Mouse (Mus musculus) megakaryocyte, embryonic 14.5 days (primary cell): ENCODE results near the gene Cacng5.

Source experiments
- FLI1 ChIP-seq: IDR thresholded peaks from 2 replicates; pipeline ENCODE4 v1.6.1; 2012; ENCODE audit warnings: low read length, inconsistent platforms, mixed read lengths
- GATA1 ChIP-seq: IDR thresholded peaks from 3 replicates; pipeline ENCODE4 v1.6.1; 2012; ENCODE audit warnings: mixed read lengths, low read length, inconsistent platforms, borderline replicate concordance

GRCm38 (mm10) chr11:107950658-107951057 is 35.8 kb upstream of the Cacng5 start:
- TF ChIP-seq FLI1 (no peak), GATA1 (no peak)
